Mouse (Mus musculus) lung, postnatal 0 days (tissue): Measurements from ENCODE around the gene Gchfr. TPM values are rescaled to one million over a fixed set of nuclear protein-coding genes. Genes with fewer than 3 reads are reported as not detected.

Experiments used
- ATAC-seq: fragments of 200-750 bp; cut with Nextera tagmentation; 2 replicates; pipeline ENCODE4 v1.8.0; 2017; ENCODE audit warnings: moderate library complexity
- DNase-seq: peaks from one replicate; pipeline ENCODE4 v3.0.0-alpha.2; 2016; ENCODE audit warnings: low spot score
- H3K27ac ChIP-seq: fragments of 300-500 bp; sonication (generic); 2 replicates; pipeline ENCODE4 v1.5.1; 2014; ENCODE audit warnings: antibody characterized with exemption, mild to moderate bottlenecking, low read length, mixed read lengths
- H3K27me3 ChIP-seq: fragments of 300-500 bp; sonication (generic); replicated peaks from 2 replicates; pipeline ENCODE4 v1.6.1; 2014; ENCODE audit warnings: low read length, mixed read lengths; ENCODE audit not compliant: insufficient read depth
- H3K36me3 ChIP-seq: fragments of 300-500 bp; sonication (generic); 2 replicates; pipeline ENCODE4 v1.6.1; 2014; ENCODE audit warnings: low read length, mixed read lengths; ENCODE audit not compliant: insufficient read depth
- H3K4me1 ChIP-seq: fragments of 300-500 bp; sonication (generic); 2 replicates; pipeline ENCODE4 v1.6.1; 2014; ENCODE audit warnings: antibody characterized with exemption, low read depth, low read length, mixed read lengths; ENCODE audit not compliant: insufficient read depth
- H3K4me2 ChIP-seq: fragments of 300-500 bp; sonication (generic); replicated peaks from 2 replicates; pipeline ENCODE4 v1.6.1; 2014; ENCODE audit warnings: low read depth, mild to moderate bottlenecking, low read length, moderate library complexity, mixed read lengths
- H3K4me3 ChIP-seq: fragments of 300-500 bp; sonication (generic); 2 replicates; pipeline ENCODE4 v1.5.1; 2014; ENCODE audit warnings: low read depth, low read length
- H3K9ac ChIP-seq: fragments of 300-500 bp; sonication (generic); replicated peaks from 2 replicates; pipeline ENCODE4 v1.6.1; 2014; ENCODE audit warnings: low read depth, mild to moderate bottlenecking
- H3K9me3 ChIP-seq: fragments of 300-500 bp; sonication (generic); 2 replicates; pipeline ENCODE4 v1.6.1; 2016; ENCODE audit warnings: low read length, mixed read lengths
- CTCF ChIP-seq: IDR thresholded peaks from 2 replicates; pipeline ENCODE4 v1.5.1; 2016; ENCODE audit warnings: antibody characterized with exemption, mild to moderate bottlenecking
- EP300 ChIP-seq: IDR thresholded peaks from 2 replicates; pipeline ENCODE4 v1.6.1; 2016; ENCODE audit warnings: antibody characterized with exemption, mild to moderate bottlenecking, control low read depth
- WGBS: fragments of 180-500 bp; shearing (Covaris S2); extraction: QIAGEN DNeasy Blood & Tissue Kit; methylation state at CpG from one replicate; pipeline ENCODE4 v1.1.7; 2014; 5-methylcytosine and 5-hydroxymethylcytosine counted together
- polyA plus RNA-seq: library from polyadenylated mRNA; unstranded; fragments of >200 nt; fragmentation: Nextera tagmentation; extraction: Ambion mirVana; gene quantifications from 2 replicates; pipeline ENCODE4 v1.2.1, GENCODE M21; 2015

Gene Gchfr
- polyA plus RNA-seq, 1 experiment from 2014 or later: 14.2 TPM

- ATAC-seq: 0 out of 2 replicates have a peak, but pooled peaks have one; percentile 0
Measured at GRCm38 (mm10) chr2:119207961-119208343, 40.4 kb downstream of the Gchfr start.

DNA sequence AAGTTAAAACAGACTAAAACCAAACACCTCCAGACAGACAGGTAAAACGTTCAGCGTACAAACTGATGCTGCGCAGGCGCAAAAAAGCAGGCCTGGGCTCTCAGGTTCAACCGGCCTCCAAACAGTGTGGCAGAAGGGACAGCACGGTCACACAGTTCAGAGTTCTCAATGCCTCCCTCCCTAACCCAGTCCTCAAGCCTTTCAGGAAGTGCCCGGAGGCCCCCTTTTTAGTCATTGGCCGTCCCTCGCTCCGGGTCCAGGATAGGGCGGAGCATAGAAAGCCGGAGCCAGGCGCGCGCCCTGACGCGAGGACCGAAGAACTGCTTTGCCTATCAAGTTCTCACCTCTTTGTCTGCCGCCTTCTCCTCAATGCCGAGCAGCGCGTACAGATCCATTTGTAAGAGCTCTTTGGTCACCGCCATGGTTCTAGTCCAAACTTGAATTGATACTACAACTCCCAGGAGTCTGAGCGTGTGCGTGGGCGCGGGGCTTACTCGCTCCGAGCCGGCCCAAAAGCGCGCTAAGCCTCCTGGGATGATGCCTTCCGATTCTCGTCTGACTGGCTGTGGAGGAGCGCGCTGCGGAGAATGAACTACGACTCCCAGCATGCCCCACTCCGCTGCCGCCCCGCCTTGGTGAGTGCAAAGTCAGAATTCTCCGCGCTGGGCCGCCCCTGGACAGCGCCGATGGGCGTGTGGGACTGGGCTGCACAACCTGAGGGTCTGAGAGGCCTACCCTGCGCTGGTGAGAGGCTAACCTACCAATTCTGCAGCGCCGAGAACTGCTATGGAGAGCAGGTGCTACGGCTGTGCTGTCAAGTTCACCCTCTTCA, 41.0 kb downstream of the Gchfr start, which contains the start of the genes Zfyve19 and Dnajc17:
Gene Zfyve19 (plus strand): TSS at position 274 of the 832 bp plus-strand sequence.
Gene Dnajc17 (minus strand): TSS at position 452 of the 832 bp plus-strand sequence.
- Histone ChIP-seq H3K4me2 (peak within 1 kb of the TSS; percentile 60), H3K9ac (peak within 1 kb of the TSS; percentile 57), H3K36me3 (peaks cover 7% of the 10 kb centered on the region; the same call in 1 of the 2 replicates), H3K4me1 (peaks cover 5% of the 10 kb centered on the region; the same call in 1 of the 2 replicates), H3K4me3 (peak within 1 kb of the TSS; percentile 73), H3K27ac (peak within 1 kb of the TSS; percentile 84), H3K9me3 (no peaks in the 10 kb centered on the region), H3K27me3 (no peaks in the 10 kb centered on the region)
- 1% methylated on average over 51 of the region's 51 CpGs for WGBS
- peak; percentile 97 for ATAC-seq
- DNase-seq: peak; percentile 99
- TF ChIP-seq CTCF (no peak), EP300 (no peak)

More at GRCm38 (mm10) chr2:119207961-119208343, 40.4 kb downstream of the Gchfr start:
- no peaks in the 10 kb centered on the region for H3K9me3 ChIP-seq
- H3K4me1 ChIP-seq: peaks cover 11% of the 10 kb centered on the region; the same call in 1 of the 2 replicates
- H3K36me3 ChIP-seq: peaks cover 4% of the 10 kb centered on the region; the same call in 1 of the 2 replicates
- peak overlapping the region; percentile 60 for H3K4me2 ChIP-seq
- TF ChIP-seq EP300 (0 out of 2 replicates have a peak, but pooled peaks have one; percentile 17), CTCF (no peak)
- H3K27me3 ChIP-seq: no peaks in the 10 kb centered on the region
- peak overlapping the region; percentile 57 for H3K9ac ChIP-seq
- peak overlapping the region; percentile 84 for H3K27ac ChIP-seq
- peak overlapping the region; percentile 73 for H3K4me3 ChIP-seq
- WGBS: 5% methylated on average over 6 of the region's 6 CpGs
- DNase-seq: no peak

DNA sequence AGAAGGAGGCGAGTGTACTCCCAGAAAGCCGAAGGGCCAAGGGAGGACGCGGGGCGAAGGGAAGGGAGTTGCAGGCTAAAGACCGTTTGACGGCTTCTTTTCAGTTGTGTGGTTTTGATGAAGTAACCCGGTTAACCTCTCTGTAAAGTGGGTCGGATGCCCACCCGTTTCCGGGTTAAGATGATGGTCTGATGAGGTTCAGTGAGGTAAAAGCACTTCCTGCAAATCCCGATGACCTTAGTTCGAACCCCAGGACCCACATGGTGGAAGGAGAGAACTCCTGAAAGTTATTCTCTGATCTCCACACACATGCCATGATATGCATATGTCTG, 41.6 kb downstream of the Gchfr start:
- H3K27ac ChIP-seq: peak overlapping the region; percentile 84; the same call in 1 of the 2 replicates
- ATAC-seq (no peak), DNase-seq (no peak)
- peak overlapping the region; percentile 35; the same call in 1 of the 2 replicates for H3K9ac ChIP-seq
- WGBS: under 1% methylated on average over 13 of the region's 13 CpGs
- H3K9me3 ChIP-seq: no peaks in the 10 kb centered on the region
- no peak for TF ChIP-seq CTCF
- TF ChIP-seq EP300: no peak
- H3K4me2 ChIP-seq: peak overlapping the region; percentile 57
- peaks cover 4% of the 10 kb centered on the region; the same call in 1 of the 2 replicates for H3K4me1 ChIP-seq
- no peaks in the 10 kb centered on the region for H3K27me3 ChIP-seq
- H3K4me3 ChIP-seq: peak overlapping the region; percentile 73
- H3K36me3 ChIP-seq: peaks cover 7% of the 10 kb centered on the region; the same call in 1 of the 2 replicates

Other genes starting within 250 kb of the Gchfr start
- gene Chst14, start 241.3 kb upstream of the Gchfr start, polyA plus RNA-seq: 20.8 and 22.0 TPM in 2 replicates
- 23.2 and 25.3 TPM in 2 replicates for gene Ccdc32, start 138.4 kb upstream of the Gchfr start, polyA plus RNA-seq
- 1.1 and 1.3 TPM in 2 replicates for gene Rpusd2, start 133.0 kb upstream of the Gchfr start, polyA plus RNA-seq
- gene Knl1, start 120.7 kb upstream of the Gchfr start, polyA plus RNA-seq: 3.0 and 4.4 TPM in 2 replicates
- 4.2 and 5.1 TPM in 2 replicates for gene Rad51, start 55.0 kb upstream of the Gchfr start, polyA plus RNA-seq
- 28.2 and 28.4 TPM in 2 replicates for gene Rmdn3, start 10.7 kb upstream of the Gchfr start, polyA plus RNA-seq
- gene Gm14137, start 6.7 kb downstream of the Gchfr start, polyA plus RNA-seq: 0.12 and 0.13 TPM in 2 replicates
- gene Zfyve19, start 40.8 kb downstream of the Gchfr start, polyA plus RNA-seq: 32.0 TPM in 2 replicates
- 11.8 and 13.2 TPM in 2 replicates for gene Dnajc17, start 41.0 kb downstream of the Gchfr start, polyA plus RNA-seq
- gene Ppp1r14d, start 62.1 kb downstream of the Gchfr start, polyA plus RNA-seq: 2.1 and 2.2 TPM in 2 replicates
- 53.7 and 54.8 TPM in 2 replicates for gene Spint1, start 69.6 kb downstream of the Gchfr start, polyA plus RNA-seq
- 3.0 and 3.1 TPM in 2 replicates for gene Rhov, start 103.5 kb downstream of the Gchfr start, polyA plus RNA-seq
- gene Vps18, start 121.0 kb downstream of the Gchfr start, polyA plus RNA-seq: 11.1 and 11.4 TPM in 2 replicates
- 22.7 and 25.9 TPM in 2 replicates for gene Dll4, start 158.0 kb downstream of the Gchfr start, polyA plus RNA-seq
- 1.5 and 1.8 TPM in 2 replicates for gene Chac1, start 183.5 kb downstream of the Gchfr start, polyA plus RNA-seq